Mouse (Mus musculus): ENCODE data around the gene Sfta2. TPM values are rescaled to one million over a fixed set of nuclear protein-coding genes. Genes with fewer than 3 reads are reported as not detected.
A peak's percentile ranks its signal among the peaks of the same experiment; 100 is the strongest.

The Sfta2 gene
- polyA plus RNA-seq, 1 experiment from 2014 or later: 10.6 TPM

DNA sequence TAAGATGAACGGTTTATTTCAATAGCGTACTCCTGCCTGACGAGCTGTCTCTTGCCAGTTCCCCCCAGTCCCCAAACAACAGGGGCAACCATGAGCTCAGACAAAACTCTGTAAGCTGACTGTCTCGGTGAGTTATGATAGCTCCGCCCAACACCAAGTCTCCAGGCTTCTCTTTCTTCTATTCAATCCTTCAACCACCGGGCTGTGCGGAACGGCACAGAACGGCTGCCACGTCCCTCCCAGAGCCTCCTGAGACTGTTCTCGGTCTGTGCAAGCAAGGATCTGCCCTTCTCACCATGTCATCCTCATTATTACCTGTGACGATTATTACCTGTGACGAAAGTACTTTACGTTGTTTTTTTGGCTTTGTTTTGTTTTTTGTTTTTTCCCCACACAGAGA lies 30.5 kb upstream of the Sfta2 start:
- no peak overlapping the region for H3K4me2 ChIP-seq
- H3K4me1 ChIP-seq: peaks cover 13% of the 10 kb centered on the region
- peaks cover 18% of the 10 kb centered on the region for H3K27me3 ChIP-seq (replicated peaks)
- H3K9me3 ChIP-seq: no peaks in the 10 kb centered on the region
- H3K27ac ChIP-seq: no peak overlapping the region
- 67% methylated on average over 14 of the region's 14 CpGs for WGBS
- H3K36me3 ChIP-seq: no peaks in the 10 kb centered on the region
- no peak overlapping the region for H3K9ac ChIP-seq
- ATAC-seq (ENCODE audit: insufficient read depth, low FRiP score, low read depth): no peak
- no peak overlapping the region for H3K4me3 ChIP-seq (replicated peaks)

DNA sequence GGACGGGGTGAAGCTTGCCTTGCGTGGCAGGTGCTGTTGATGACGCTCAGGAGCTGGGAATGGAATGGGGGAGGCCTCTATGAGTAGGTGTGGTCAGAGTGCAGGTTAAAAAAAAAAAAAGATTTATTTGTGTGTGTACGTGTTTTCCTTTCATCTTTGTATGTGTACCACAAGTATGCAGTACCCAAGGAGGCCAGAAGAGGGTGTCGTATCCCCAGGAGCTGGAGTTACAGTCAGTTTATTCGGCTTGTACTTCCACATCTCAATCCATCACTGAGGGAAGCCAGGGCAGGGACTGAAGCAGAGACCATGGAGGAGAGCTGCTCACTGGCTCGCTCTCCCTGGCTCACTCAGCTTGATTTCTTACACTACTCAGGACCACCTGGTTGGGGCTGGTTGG lies 29.9 kb upstream of the Sfta2 start:
- 89% methylated on average over 7 of the region's 7 CpGs for WGBS
- no peaks in the 10 kb centered on the region for H3K9me3 ChIP-seq
- H3K36me3 ChIP-seq: no peaks in the 10 kb centered on the region
- H3K4me3 ChIP-seq (replicated peaks): no peak overlapping the region
- H3K27me3 ChIP-seq (replicated peaks): peaks cover 18% of the 10 kb centered on the region
- peaks cover 13% of the 10 kb centered on the region for H3K4me1 ChIP-seq
- no peak for ATAC-seq (ENCODE audit: insufficient read depth, low FRiP score, low read depth)
- no peak overlapping the region for H3K27ac ChIP-seq
- no peak overlapping the region for H3K4me2 ChIP-seq
- no peak overlapping the region for H3K9ac ChIP-seq

DNA sequence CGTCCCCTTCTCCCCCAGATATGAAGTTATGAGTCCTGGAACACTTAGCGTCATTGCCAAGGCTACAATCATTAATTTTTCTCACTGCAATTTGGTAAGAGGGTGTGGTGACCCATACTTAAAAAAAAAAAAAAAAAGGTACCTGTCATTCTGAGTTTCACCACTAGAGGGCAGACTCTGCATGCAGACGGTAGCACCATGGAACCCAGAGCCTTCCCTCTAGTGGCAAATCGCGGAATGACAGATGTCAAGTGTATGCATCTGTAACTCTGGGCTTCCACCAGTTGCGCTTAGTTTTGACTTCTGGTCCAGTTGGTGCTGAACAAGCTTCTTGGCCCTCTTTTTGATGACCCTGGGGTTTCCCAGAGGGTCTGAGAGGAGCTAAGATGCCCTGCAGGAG lies 23.1 kb upstream of the Sfta2 start:
- WGBS: 20% methylated on average over 6 of the region's 6 CpGs

DNA sequence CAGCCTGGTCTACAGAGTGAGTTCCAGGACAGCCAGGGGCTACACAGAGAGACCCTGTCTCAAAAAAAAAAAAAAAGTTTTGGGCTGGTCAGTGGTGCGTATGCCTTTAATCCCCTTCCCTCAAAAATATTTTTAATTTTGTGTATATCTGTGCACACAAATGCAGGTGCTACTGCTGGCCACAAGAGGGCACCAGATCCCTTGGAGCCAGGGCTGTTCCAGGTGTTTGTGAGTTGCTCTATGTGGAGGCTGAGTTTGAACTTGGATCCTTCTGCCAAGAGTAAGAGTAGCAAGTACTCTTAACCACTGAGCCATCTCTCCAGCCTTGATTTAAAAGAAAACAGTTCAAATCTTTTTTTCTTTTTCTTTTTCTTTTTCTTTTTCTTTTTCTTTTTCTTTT lies 18.4 kb upstream of the Sfta2 start:
- H3K4me2 ChIP-seq: no peak overlapping the region
- H3K9me3 ChIP-seq: no peaks in the 10 kb centered on the region
- no peaks in the 10 kb centered on the region for H3K4me1 ChIP-seq
- H3K4me3 ChIP-seq (replicated peaks): no peak overlapping the region
- H3K36me3 ChIP-seq: no peaks in the 10 kb centered on the region
- H3K27me3 ChIP-seq (replicated peaks): no peaks in the 10 kb centered on the region
- H3K9ac ChIP-seq: no peak overlapping the region
- no peak overlapping the region for H3K27ac ChIP-seq
- no peak for ATAC-seq (ENCODE audit: insufficient read depth, low FRiP score, low read depth)
- 88% methylated on average over 1 of the region's 1 CpGs for WGBS

More for the DNA sequence above, 23.1 kb upstream of the Sfta2 start:
- no peak for ATAC-seq (ENCODE audit: insufficient read depth, low FRiP score, low read depth)
- Histone ChIP-seq H3K4me3 (replicated peaks) (no peak overlapping the region), H3K36me3 (no peaks in the 10 kb centered on the region), H3K27ac (no peak overlapping the region), H3K27me3 (replicated peaks) (no peaks in the 10 kb centered on the region), H3K4me2 (no peak overlapping the region), H3K4me1 (no peaks in the 10 kb centered on the region; the same call in 1 of the 2 replicates), H3K9ac (no peak overlapping the region), H3K9me3 (no peaks in the 10 kb centered on the region)

DNA sequence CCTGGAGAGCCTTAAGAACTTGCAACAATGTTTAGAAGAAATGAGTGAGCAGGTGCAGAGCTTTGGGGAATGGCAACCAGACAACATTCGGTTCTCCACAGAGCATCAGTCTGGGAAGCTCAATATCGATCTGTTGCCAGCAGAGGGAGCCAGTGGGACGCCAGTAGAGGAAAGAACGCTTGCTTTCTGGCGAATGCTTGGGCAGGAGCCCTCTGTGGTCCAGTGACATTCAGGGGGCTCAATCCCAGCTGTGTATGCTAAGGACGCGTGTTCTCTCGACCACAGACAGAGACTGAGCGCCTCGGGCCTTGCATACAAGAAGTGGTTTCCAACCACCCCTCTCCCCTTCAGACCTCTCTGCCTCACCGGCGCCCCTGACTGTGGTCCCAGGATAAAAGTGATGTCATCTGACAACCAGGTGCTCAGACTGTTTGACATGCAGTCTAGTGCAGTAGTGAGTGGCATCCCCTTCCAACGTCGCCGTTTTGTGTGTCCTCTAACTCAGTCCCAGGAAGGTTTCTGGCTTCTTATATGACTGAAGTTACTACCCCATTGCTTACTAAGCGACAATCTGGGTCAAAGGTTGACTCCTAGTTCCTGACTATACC lies 16.9 kb upstream of the Sfta2 start:
- WGBS: 14% methylated on average over 16 of the region's 16 CpGs

DNA sequence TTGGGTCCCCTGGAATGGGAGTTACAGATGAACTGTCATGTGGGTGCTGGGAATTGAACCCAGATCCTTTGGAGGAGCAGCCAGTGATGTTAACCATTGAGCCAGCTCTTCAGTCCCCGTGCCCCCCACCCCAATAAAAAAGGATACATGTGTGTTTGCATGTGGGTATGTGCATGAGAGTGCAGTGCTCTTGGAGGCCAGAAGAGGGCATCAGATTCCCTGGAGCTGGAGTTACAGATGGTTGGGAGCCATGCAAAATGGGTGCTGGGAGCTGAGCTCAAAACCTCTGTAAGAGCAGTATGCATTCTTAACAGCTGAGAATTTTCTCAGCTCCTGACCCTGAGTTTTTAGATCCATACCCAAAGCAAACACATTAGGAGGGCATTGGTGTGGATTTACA lies 14.1 kb upstream of the Sfta2 start:
- no peak overlapping the region for H3K9ac ChIP-seq
- H3K9me3 ChIP-seq: no peaks in the 10 kb centered on the region
- 82% methylated on average over 1 of the region's 1 CpGs for WGBS
- no peaks in the 10 kb centered on the region for H3K4me1 ChIP-seq
- no peaks in the 10 kb centered on the region for H3K36me3 ChIP-seq
- no peak overlapping the region for H3K4me3 ChIP-seq (replicated peaks)
- no peak for ATAC-seq (ENCODE audit: insufficient read depth, low FRiP score, low read depth)
- H3K27ac ChIP-seq: no peak overlapping the region
- H3K4me2 ChIP-seq: no peak overlapping the region
- no peaks in the 10 kb centered on the region for H3K27me3 ChIP-seq (replicated peaks)

More for the DNA sequence above, 16.9 kb upstream of the Sfta2 start:
- no peaks in the 10 kb centered on the region for H3K4me1 ChIP-seq
- H3K4me3 ChIP-seq (replicated peaks): no peak overlapping the region
- peak overlapping the region; percentile 33; the same call in 1 of the 2 replicates for H3K4me2 ChIP-seq
- H3K9ac ChIP-seq: no peak overlapping the region
- no peak overlapping the region for H3K27ac ChIP-seq
- no peaks in the 10 kb centered on the region for H3K9me3 ChIP-seq
- H3K27me3 ChIP-seq (replicated peaks): no peaks in the 10 kb centered on the region
- ATAC-seq (ENCODE audit: insufficient read depth, low FRiP score, low read depth): no peak
- no peaks in the 10 kb centered on the region for H3K36me3 ChIP-seq

DNA sequence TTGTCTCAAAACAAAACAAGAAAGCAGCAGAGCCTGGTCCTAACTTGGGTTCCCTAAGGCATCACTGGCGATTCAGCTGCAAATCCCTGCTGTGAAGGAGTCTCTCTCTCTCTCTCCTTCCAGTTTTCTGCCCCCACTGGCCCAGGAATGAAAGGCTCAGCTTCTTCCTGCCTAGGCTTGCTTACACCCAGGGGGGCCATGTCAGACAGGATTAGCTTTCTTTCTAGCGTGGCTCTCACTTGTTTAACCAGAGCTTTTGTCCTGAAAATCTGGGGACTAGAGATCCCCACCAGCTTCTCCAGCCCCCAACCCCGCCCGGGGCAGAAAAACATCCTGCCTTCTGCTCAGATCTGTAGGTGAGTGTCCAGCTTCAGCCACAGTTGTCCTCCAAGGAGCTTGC lies 13.0 kb upstream of the Sfta2 start:
- no peaks in the 10 kb centered on the region for H3K4me1 ChIP-seq
- ATAC-seq (ENCODE audit: insufficient read depth, low FRiP score, low read depth): no peak
- H3K36me3 ChIP-seq: no peaks in the 10 kb centered on the region
- 40% methylated on average over 4 of the region's 4 CpGs for WGBS
- no peak overlapping the region for H3K4me3 ChIP-seq (replicated peaks)
- H3K27me3 ChIP-seq (replicated peaks): no peaks in the 10 kb centered on the region
- H3K9me3 ChIP-seq: no peaks in the 10 kb centered on the region
- H3K27ac ChIP-seq: no peak overlapping the region
- no peak overlapping the region for H3K9ac ChIP-seq
- no peak overlapping the region for H3K4me2 ChIP-seq

DNA sequence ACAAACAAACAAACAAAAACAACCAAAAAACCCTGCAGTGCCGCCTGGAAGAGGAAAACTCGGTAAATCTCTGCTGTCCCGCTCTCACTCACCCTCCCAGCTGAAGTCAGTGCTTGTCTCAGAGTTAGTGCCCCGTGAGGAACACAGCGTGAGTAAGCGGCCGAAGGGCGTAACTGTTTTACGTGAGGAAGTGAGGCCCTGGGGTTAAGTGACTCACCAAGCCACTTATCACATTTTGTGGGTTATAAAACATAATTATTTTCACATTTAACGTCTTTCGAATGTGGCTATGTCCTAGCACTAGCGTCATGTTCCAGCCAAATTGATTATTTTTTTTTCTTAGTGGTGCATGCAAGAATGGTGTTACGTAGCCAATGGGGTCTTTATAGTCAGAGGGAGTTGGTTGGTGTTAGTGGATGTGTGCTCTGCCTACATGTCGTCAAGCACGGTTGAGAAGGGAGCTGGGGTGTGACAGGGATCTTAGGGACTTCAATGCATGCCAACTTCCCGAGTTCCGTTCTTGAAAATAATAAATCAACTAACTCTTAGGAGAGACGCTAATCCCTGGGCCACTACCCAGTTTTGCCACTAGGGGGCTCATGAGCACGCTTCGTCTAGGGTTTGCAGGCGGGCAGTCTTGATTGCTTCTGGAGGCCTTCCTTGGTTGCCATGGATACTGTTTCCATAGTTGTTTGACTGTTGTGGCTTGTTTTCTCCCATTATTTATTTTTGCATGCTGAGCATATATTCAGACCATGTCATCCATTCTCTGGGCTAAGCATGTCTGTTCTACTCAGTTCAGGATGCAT lies 10.7 kb upstream of the Sfta2 start:
- H3K4me2 ChIP-seq: peak overlapping the region; percentile 25; the same call in 1 of the 2 replicates
- H3K4me1 ChIP-seq: no peaks in the 10 kb centered on the region
- peak overlapping the region; percentile 76 for H3K27ac ChIP-seq
- ATAC-seq (ENCODE audit: insufficient read depth, low FRiP score, low read depth): peak; percentile 52; the same call in 1 of the 2 replicates
- H3K27me3 ChIP-seq (replicated peaks): no peaks in the 10 kb centered on the region
- H3K9ac ChIP-seq: no peak overlapping the region
- no peak overlapping the region for H3K4me3 ChIP-seq (replicated peaks)
- H3K9me3 ChIP-seq: no peaks in the 10 kb centered on the region
- no peaks in the 10 kb centered on the region for H3K36me3 ChIP-seq
- 44% methylated on average over 21 of the region's 21 CpGs for WGBS

DNA sequence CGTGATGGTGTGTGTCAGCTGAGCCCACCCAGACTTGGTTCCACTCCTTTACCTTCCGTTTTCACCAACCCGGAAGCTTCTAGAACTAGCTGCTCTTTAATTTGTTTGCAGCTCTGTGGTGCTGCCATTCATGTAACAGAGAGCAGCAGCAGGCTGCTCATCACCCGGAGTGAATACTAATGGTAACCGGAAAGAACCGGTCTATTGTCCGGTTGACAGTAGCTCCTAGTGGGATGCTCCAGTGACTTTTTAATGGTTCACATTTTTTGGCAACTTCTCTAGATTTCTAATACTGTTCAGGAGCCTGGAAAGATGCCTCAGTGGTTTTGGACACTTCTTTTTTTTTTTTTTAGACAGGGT lies 10.2 kb upstream of the Sfta2 start:
- H3K4me2 ChIP-seq: no peak overlapping the region
- H3K9me3 ChIP-seq: no peaks in the 10 kb centered on the region
- ATAC-seq (ENCODE audit: insufficient read depth, low FRiP score, low read depth): no peak

DNA sequence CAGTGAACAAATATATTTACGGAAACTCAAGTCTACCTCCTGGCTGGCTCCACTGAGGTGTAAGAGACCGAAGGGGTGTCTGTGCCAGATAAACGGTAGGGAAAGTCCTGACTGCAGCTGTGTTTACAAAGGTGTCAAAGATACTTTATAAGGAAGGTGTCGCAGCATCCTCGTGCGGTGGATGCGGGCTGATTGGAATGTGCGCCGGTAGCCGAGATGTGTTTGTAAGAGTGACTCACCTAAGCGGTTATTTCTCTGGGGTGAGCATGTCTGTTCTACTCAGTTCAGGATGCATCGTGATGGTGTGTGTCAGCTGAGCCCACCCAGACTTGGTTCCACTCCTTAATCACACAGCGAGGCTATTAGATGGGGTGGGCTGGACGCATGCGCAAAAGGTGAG lies 9.6 kb upstream of the Sfta2 start:
- ATAC-seq (ENCODE audit: insufficient read depth, low FRiP score, low read depth): no peak
- 63% methylated on average over 15 of the region's 15 CpGs for WGBS
- H3K4me3 ChIP-seq (replicated peaks): no peak overlapping the region
- H3K27me3 ChIP-seq (replicated peaks): no peaks in the 10 kb centered on the region
- H3K9ac ChIP-seq: no peak overlapping the region
- no peak overlapping the region for H3K4me2 ChIP-seq
- no peak overlapping the region for H3K27ac ChIP-seq
- H3K36me3 ChIP-seq: no peaks in the 10 kb centered on the region
- no peaks in the 10 kb centered on the region for H3K4me1 ChIP-seq
- no peaks in the 10 kb centered on the region for H3K9me3 ChIP-seq

More for the DNA sequence above, 10.2 kb upstream of the Sfta2 start:
- no peak overlapping the region for H3K4me3 ChIP-seq (replicated peaks)
- H3K36me3 ChIP-seq: no peaks in the 10 kb centered on the region
- no peak overlapping the region for H3K27ac ChIP-seq
- H3K9ac ChIP-seq: no peak overlapping the region
- H3K27me3 ChIP-seq (replicated peaks): no peaks in the 10 kb centered on the region
- WGBS: 94% methylated on average over 7 of the region's 7 CpGs
- H3K4me1 ChIP-seq: no peaks in the 10 kb centered on the region

DNA sequence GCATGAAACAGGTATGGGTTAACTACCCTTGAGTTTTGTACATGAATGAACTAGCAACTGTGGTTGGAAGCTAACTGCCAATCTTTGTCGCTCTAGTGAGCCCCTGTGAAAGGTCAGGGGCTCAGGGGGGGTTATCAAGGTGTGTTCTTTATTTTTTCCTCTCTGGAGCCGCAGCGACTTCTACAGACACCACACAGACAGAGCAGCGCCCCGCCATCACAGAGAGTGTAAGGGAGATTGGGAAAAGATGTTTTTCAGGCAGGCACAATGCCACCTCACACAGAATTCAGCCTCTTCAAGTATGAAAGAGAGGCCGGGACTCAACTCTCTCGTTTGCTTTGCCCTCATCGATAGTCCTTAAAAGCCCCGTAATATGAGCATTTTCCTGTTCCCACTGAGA lies 9.2 kb upstream of the Sfta2 start:
- no peaks in the 10 kb centered on the region for H3K4me1 ChIP-seq
- no peaks in the 10 kb centered on the region for H3K27me3 ChIP-seq (replicated peaks)
- no peak overlapping the region for H3K4me3 ChIP-seq (replicated peaks)
- H3K36me3 ChIP-seq: no peaks in the 10 kb centered on the region
- H3K27ac ChIP-seq: no peak overlapping the region
- 71% methylated on average over 9 of the region's 9 CpGs for WGBS
- no peaks in the 10 kb centered on the region for H3K9me3 ChIP-seq
- H3K4me2 ChIP-seq: no peak overlapping the region
- no peak for ATAC-seq (ENCODE audit: insufficient read depth, low FRiP score, low read depth)
- H3K9ac ChIP-seq: no peak overlapping the region

DNA sequence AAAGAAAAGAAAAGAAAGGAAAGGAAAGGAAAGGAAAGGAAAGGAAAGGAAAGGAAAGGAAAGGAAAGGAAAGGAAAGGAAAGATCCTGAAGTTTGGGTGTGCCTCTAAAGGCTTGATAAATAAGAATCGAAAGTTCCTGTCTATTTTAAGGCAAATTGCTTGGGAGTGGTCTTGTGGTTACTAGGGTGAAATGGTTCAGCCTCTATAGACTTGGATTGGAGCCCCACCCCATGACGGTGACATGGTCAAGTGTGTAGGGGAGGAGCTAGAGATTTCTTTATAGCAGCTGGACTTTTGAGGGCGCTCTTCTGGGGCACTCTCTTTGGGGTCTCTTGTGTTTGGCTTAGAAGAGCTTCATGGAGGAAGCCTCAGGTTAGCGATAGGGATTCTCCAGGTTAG lies 7.6 kb upstream of the Sfta2 start:
- Histone ChIP-seq H3K4me2 (no peak overlapping the region), H3K9ac (no peak overlapping the region), H3K4me1 (no peaks in the 10 kb centered on the region), H3K27me3 (replicated peaks) (no peaks in the 10 kb centered on the region), H3K36me3 (no peaks in the 10 kb centered on the region), H3K9me3 (no peaks in the 10 kb centered on the region), H3K4me3 (replicated peaks) (no peak overlapping the region), H3K27ac (no peak overlapping the region)
- WGBS: 26% methylated on average over 4 of the region's 4 CpGs
- ATAC-seq (ENCODE audit: insufficient read depth, low FRiP score, low read depth): no peak

All from stomach, embryonic 15.5 days (tissue).